Mouse (Mus musculus): Measurements from ENCODE around the gene Mrps10. TPM values are rescaled to one million over a fixed set of nuclear protein-coding genes. Genes with fewer than 3 reads are reported as not detected.

Gene Mrps10
- polyA plus RNA-seq (2011; ENCODE audit: insufficient read depth, insufficient read length, low read depth, missing spikeins): 71.3 and 83.6 TPM in 2 replicates

DNA sequence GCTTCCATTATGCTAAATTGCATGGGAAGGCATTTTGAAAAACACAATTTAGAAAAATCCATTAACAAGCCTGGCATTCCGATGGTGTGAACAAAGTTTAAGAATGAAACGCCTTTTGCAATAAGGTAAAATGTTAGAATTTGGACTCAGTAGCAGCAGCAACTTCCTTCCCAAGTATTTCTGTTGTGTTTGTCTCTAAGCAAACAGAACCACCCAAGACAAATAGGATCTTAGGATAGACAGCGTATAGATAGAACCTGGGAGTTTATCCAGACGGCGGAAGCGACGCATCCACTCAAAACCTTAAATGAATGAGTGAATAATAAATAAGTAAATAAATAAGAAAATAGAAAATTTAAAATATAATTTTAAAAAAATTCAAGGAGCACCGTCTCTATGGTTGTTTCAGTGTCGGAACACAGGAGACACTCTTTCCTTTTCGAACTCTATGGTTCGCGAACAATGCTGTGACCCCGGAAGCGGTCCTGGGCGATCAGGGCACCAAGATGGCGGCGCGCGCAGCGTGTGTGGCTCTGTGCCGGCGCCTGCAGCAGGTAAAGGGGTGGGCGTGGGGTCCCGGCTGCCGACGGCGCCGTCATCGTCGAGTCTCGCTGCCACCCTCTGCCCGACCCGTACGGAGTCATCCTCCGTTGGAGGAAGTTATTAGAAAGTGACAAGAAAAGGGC lies at the start of gene Mrps10:
TSS of gene Mrps10 (plus strand) at position 487 of the 686 bp plus-strand sequence.
- H3K9ac ChIP-seq (ENCODE audit: low read depth, poor library complexity, severe bottlenecking): peak within 1 kb of the TSS; percentile 93
- no peaks in the 10 kb centered on the region for H3K9me3 ChIP-seq (replicated peaks; ENCODE audit: control insufficient read depth, insufficient read depth, low read length, poor library complexity, severe bottlenecking)
- H3K4me3 ChIP-seq (ENCODE audit: low read depth, low read length): peak within 1 kb of the TSS; percentile 100
- peak; percentile 61; the same call in 1 of the 2 replicates for TF ChIP-seq EP300 (IDR thresholded peaks at IDR 0.05; ENCODE audit: insufficient read depth, low read depth, low read length)
- no peak for TF ChIP-seq CTCF (IDR thresholded peaks at IDR 0.05; ENCODE audit: low read depth, low read length)
- peak; percentile 41 for TF ChIP-seq POLR2A (IDR thresholded peaks at IDR 0.05; ENCODE audit: insufficient read depth, low read length)
- H3K36me3 ChIP-seq (ENCODE audit: control insufficient read depth, insufficient read depth, low read length, poor library complexity, severe bottlenecking): peaks cover 12% of the 10 kb centered on the region
- H3K27ac ChIP-seq (ENCODE audit: insufficient read depth, low read length): no peak within 1 kb of the TSS
- no peaks in the 10 kb centered on the region for H3K27me3 ChIP-seq (ENCODE audit: control insufficient read depth, insufficient read depth, low read length, poor library complexity, severe bottlenecking)
- H3K4me1 ChIP-seq (ENCODE audit: control insufficient read depth, insufficient read depth, low read length): no peaks in the 10 kb centered on the region

DNA sequence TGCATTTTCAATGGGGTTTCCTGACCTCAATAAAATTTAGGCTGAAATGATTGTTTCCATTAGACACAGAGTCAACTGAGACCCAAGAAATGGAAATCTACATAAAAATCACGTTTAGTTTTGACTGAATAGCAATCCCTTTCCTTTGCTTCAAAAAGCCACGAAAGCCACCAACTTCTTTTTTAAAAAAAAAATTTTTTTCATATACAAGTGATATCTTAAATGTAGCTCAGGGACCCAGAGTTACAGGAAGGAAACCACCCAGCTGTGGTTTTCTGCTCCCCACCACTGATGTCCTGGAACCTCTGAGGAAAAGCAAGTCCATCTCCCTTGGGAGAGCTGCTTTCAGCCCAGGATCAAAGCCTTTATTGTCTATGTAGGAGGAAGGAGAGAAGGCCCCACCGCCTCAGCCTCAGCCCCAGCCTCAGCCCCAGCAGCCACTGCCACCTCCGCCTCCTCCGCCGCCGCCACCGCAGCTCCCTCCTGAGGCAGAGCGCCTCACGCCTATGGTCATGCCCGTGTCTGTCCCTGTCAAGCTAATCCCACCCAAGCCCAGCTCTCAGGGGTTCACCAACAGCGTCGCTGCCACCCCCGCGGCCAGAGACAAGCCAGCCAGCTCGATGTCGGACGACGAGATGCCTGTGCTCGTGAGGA lies 49.6 kb upstream of the Mrps10 start:
- H3K9ac ChIP-seq (ENCODE audit: low read depth, poor library complexity, severe bottlenecking): no peak overlapping the region
- no peak overlapping the region for H3K4me3 ChIP-seq (ENCODE audit: low read depth, low read length)
- no peaks in the 10 kb centered on the region for H3K9me3 ChIP-seq (replicated peaks; ENCODE audit: control insufficient read depth, insufficient read depth, low read length, poor library complexity, severe bottlenecking)
- TF ChIP-seq EP300 (IDR thresholded peaks at IDR 0.05; ENCODE audit: insufficient read depth, low read depth, low read length) (no peak), CTCF (IDR thresholded peaks at IDR 0.05; ENCODE audit: low read depth, low read length) (no peak), POLR2A (IDR thresholded peaks at IDR 0.05; ENCODE audit: insufficient read depth, low read length) (no peak)
- H3K36me3 ChIP-seq (ENCODE audit: control insufficient read depth, insufficient read depth, low read length, poor library complexity, severe bottlenecking): no peaks in the 10 kb centered on the region
- H3K27me3 ChIP-seq (ENCODE audit: control insufficient read depth, insufficient read depth, low read length, poor library complexity, severe bottlenecking): no peaks in the 10 kb centered on the region
- H3K27ac ChIP-seq (ENCODE audit: insufficient read depth, low read length): no peak overlapping the region
- no peaks in the 10 kb centered on the region for H3K4me1 ChIP-seq (ENCODE audit: control insufficient read depth, insufficient read depth, low read length)

DNA sequence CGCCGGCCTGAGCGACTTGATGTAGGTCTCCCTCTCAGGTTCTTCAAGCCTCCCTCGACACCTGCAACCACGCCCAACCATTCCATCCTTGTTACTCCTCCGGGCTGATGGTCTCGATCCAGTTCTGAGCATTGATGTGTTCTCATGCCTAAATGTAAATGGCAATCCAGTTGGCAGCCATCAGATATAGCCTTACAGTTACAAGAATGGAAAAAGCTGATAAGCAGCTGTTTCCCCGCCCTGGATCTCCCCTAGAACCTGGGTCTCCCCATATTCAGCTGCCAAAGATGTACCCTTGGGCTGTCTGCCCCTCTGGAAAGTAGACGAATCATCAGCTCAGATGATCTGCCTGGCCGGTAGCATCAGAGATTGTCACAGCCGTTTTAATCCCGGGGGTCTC lies 48.9 kb upstream of the Mrps10 start:
- Histone ChIP-seq H3K36me3 (ENCODE audit: control insufficient read depth, insufficient read depth, low read length, poor library complexity, severe bottlenecking) (no peaks in the 10 kb centered on the region), H3K27ac (ENCODE audit: insufficient read depth, low read length) (no peak overlapping the region)

DNA sequence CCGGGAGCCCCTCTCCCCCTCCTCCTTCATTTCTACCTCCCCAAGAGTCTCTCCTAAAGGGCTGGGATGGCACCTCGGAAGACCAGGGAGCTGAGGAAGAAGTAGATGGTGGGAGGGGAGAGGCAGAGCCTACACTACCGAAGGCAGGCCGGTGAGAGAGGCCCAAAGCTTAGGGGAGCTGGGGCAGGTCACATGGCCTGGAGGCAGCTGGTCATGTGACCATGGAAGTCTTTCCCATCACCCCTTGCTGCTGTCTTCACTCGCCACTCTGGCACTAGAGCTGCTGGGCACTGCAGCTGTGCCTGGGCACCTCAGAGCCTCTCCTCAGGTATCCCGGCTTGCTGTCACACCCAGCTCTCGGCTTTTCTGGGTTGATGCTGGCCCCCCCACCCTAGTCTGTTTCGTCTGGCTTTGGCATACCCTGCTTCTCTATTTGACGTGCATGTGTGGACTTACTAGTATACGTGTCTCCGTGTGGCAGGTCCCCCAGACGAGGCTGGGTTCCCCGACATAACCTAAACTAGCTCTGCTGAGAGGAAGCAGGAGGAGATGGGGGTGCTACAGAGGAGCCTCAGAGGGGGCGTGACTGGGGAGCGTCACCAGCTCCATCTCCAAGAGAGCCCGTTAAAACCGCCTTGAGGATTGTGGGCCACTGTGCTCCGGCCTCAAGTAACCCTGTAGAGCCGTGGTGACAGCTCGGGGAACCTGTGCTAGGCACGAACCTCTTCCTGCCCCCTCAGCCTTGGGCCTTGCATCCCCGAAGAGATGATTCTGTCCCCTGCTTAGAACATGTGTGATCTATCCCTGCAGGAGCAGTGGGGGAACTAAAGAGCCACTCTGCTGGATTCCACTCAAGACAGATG lies 46.3 kb upstream of the Mrps10 start:
- peak overlapping the region; percentile 6; the same call in 1 of the 2 replicates for H3K9ac ChIP-seq (ENCODE audit: low read depth, poor library complexity, severe bottlenecking)
- H3K27ac ChIP-seq (ENCODE audit: insufficient read depth, low read length): no peak overlapping the region
- H3K36me3 ChIP-seq (ENCODE audit: control insufficient read depth, insufficient read depth, low read length, poor library complexity, severe bottlenecking): no peaks in the 10 kb centered on the region
- no peaks in the 10 kb centered on the region for H3K4me1 ChIP-seq (ENCODE audit: control insufficient read depth, insufficient read depth, low read length)
- no peaks in the 10 kb centered on the region for H3K9me3 ChIP-seq (replicated peaks; ENCODE audit: control insufficient read depth, insufficient read depth, low read length, poor library complexity, severe bottlenecking)
- H3K27me3 ChIP-seq (ENCODE audit: control insufficient read depth, insufficient read depth, low read length, poor library complexity, severe bottlenecking): no peaks in the 10 kb centered on the region
- peak overlapping the region; percentile 25 for H3K4me3 ChIP-seq (ENCODE audit: low read depth, low read length)
- TF ChIP-seq CTCF (IDR thresholded peaks at IDR 0.05; ENCODE audit: low read depth, low read length) (no peak), POLR2A (IDR thresholded peaks at IDR 0.05; ENCODE audit: insufficient read depth, low read length) (no peak), EP300 (IDR thresholded peaks at IDR 0.05; ENCODE audit: insufficient read depth, low read depth, low read length) (no peak)

More for the DNA sequence above, 48.9 kb upstream of the Mrps10 start:
- H3K9me3 ChIP-seq (replicated peaks; ENCODE audit: control insufficient read depth, insufficient read depth, low read length, poor library complexity, severe bottlenecking): no peaks in the 10 kb centered on the region
- TF ChIP-seq POLR2A (IDR thresholded peaks at IDR 0.05; ENCODE audit: insufficient read depth, low read length) (no peak), EP300 (IDR thresholded peaks at IDR 0.05; ENCODE audit: insufficient read depth, low read depth, low read length) (no peak), CTCF (IDR thresholded peaks at IDR 0.05; ENCODE audit: low read depth, low read length) (no peak)
- no peak overlapping the region for H3K4me3 ChIP-seq (ENCODE audit: low read depth, low read length)
- no peaks in the 10 kb centered on the region for H3K27me3 ChIP-seq (ENCODE audit: control insufficient read depth, insufficient read depth, low read length, poor library complexity, severe bottlenecking)
- no peaks in the 10 kb centered on the region for H3K4me1 ChIP-seq (ENCODE audit: control insufficient read depth, insufficient read depth, low read length)
- H3K9ac ChIP-seq (ENCODE audit: low read depth, poor library complexity, severe bottlenecking): no peak overlapping the region

DNA sequence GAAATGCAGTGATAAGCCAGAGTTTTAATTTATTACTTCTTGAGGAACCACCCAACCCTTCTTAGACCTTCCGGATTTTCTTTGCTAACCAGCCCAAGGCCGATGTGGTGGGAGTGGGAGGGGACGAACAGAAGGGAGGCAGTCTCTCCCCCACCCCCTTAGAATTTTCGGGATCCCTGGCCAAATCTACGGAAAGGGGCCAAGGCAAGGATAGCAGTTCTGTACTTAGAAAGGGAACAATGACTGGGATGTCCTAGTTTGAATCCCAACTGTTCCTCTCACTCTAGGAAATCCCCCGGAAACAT lies 45.7 kb upstream of the Mrps10 start:
- no peak for TF ChIP-seq CTCF (IDR thresholded peaks at IDR 0.05; ENCODE audit: low read depth, low read length)
- TF ChIP-seq EP300 (IDR thresholded peaks at IDR 0.05; ENCODE audit: insufficient read depth, low read depth, low read length): no peak
- TF ChIP-seq POLR2A (IDR thresholded peaks at IDR 0.05; ENCODE audit: insufficient read depth, low read length): no peak
- H3K4me1 ChIP-seq (ENCODE audit: control insufficient read depth, insufficient read depth, low read length): no peaks in the 10 kb centered on the region
- H3K9me3 ChIP-seq (replicated peaks; ENCODE audit: control insufficient read depth, insufficient read depth, low read length, poor library complexity, severe bottlenecking): no peaks in the 10 kb centered on the region
- H3K4me3 ChIP-seq (ENCODE audit: low read depth, low read length): no peak overlapping the region
- no peak overlapping the region for H3K27ac ChIP-seq (ENCODE audit: insufficient read depth, low read length)
- no peak overlapping the region for H3K9ac ChIP-seq (ENCODE audit: low read depth, poor library complexity, severe bottlenecking)
- H3K36me3 ChIP-seq (ENCODE audit: control insufficient read depth, insufficient read depth, low read length, poor library complexity, severe bottlenecking): no peaks in the 10 kb centered on the region
- H3K27me3 ChIP-seq (ENCODE audit: control insufficient read depth, insufficient read depth, low read length, poor library complexity, severe bottlenecking): no peaks in the 10 kb centered on the region

All from ES-Bruce4 (cell line).